Mouse (Mus musculus): Measurements from ENCODE around the gene Selenov.

DNA sequence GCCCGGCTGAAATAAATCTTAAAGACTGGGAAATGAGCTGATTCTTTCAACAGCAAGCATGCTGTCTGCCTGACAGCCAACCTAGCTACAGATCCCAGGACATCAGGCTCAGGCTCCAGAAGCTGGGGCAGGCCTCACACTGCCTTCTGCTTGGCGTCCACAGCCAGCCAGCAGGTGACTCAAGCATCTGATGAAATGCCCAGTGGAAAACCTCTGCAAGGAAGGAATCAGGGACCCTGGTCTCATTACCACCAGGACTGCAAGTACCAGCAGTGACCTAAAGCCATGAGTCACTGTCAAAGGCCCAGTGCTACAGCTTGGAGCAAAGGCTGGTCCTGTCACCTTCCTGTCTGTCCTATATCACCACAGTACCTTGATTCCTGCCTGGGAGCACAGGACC lies 44.5 kb upstream of the Selenov start:
- TF ChIP-seq CTCF (IDR thresholded peaks at IDR 0.05; ENCODE audit: borderline replicate concordance, extremely low read depth, insufficient read depth, insufficient read length) (no peak), POLR2A (IDR thresholded peaks at IDR 0.05; ENCODE audit: borderline replicate concordance, extremely low read depth, insufficient read depth, insufficient read length, poor library complexity, severe bottlenecking) (no peak)
